Mouse (Mus musculus) lung, postnatal 0 days (tissue): ENCODE data around the gene Srsf9.
A peak's percentile ranks its signal among the peaks of the same experiment; 100 is the strongest.

Experiments
- CTCF ChIP-seq: IDR thresholded peaks from 2 replicates; pipeline ENCODE4 v1.5.1; 2016; ENCODE audit warnings: antibody characterized with exemption, mild to moderate bottlenecking
- EP300 ChIP-seq: IDR thresholded peaks from 2 replicates; pipeline ENCODE4 v1.6.1; 2016; ENCODE audit warnings: antibody characterized with exemption, mild to moderate bottlenecking, control low read depth

DNA sequence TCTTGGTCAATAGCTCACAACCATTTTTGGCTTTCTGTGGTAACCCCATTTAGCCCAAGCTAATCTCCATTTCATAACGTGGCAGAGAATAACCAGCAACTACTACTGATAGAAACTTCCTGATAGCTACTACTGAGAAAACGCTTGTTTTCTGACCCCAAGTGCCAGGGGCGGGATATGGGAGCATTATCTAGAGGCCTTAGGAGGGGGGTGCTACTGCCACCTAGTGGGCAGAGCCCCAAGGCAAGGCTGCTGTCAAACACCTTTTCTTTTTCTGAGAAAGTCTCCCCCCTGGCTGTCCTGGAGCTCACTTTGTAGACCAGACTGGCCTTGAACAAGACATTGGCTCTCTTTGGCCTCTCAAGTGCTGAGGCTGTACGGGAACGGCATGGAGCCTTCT, 20.6 kb downstream of the Srsf9 start:
- TF ChIP-seq EP300 (no peak; the same call in 1 of the 2 replicates), CTCF (peak; percentile 88)
